Mouse (Mus musculus) midbrain, postnatal 0 days (tissue): ENCODE data around the gene Itgb2. TPM values are rescaled to one million over a fixed set of nuclear protein-coding genes. Genes with fewer than 3 reads are reported as not detected.

Experiments
- ATAC-seq: fragments of 200-750 bp; cut with Nextera tagmentation; 2 replicates; pipeline ENCODE4 v1.8.0; 2017; ENCODE audit warnings: moderate number of reproducible peaks, mild to moderate bottlenecking, moderate TSS enrichment, moderate library complexity; ENCODE audit not compliant: low FRiP score
- DNase-seq: peaks from one replicate; pipeline ENCODE4 v3.0.0-alpha.2; 2015; ENCODE audit warnings: low spot score
- H3K27ac ChIP-seq: fragments of 300-500 bp; sonication (generic); 2 replicates; pipeline ENCODE4 v1.5.1; 2014; ENCODE audit warnings: low read depth, mild to moderate bottlenecking, low read length, mixed read lengths
- H3K27me3 ChIP-seq: fragments of 300-500 bp; sonication (generic); 2 replicates; pipeline ENCODE4 v1.6.1; 2014; ENCODE audit warnings: low read length, control low read depth, mixed read lengths; ENCODE audit not compliant: insufficient read depth
- H3K36me3 ChIP-seq: fragments of 300-500 bp; sonication (generic); 2 replicates; pipeline ENCODE4 v1.6.1; 2014; ENCODE audit warnings: low read length, control low read depth, mixed read lengths; ENCODE audit not compliant: insufficient read depth
- H3K4me1 ChIP-seq: fragments of 300-500 bp; sonication (generic); 2 replicates; pipeline ENCODE4 v1.6.1; 2014; ENCODE audit warnings: mild to moderate bottlenecking, control low read depth, antibody characterized with exemption, low read length, mixed read lengths; ENCODE audit not compliant: insufficient read depth
- H3K4me2 ChIP-seq: fragments of 300-500 bp; sonication (generic); 2 replicates; pipeline ENCODE4 v1.6.1; 2014; ENCODE audit warnings: low read depth, mild to moderate bottlenecking, low read length, mixed read lengths; ENCODE audit not compliant: poor library complexity, severe bottlenecking
- H3K4me3 ChIP-seq: fragments of 300-500 bp; sonication (generic); 2 replicates; pipeline ENCODE4 v1.5.1; 2014; ENCODE audit warnings: low read depth, mild to moderate bottlenecking, low read length, moderate library complexity
- H3K9ac ChIP-seq: fragments of 300-500 bp; sonication (generic); replicated peaks from 2 replicates; pipeline ENCODE4 v1.6.1; 2014; ENCODE audit warnings: mild to moderate bottlenecking, low read length, moderate library complexity, mixed read lengths; ENCODE audit not compliant: poor library complexity, severe bottlenecking
- H3K9me3 ChIP-seq: fragments of 300-500 bp; sonication (generic); 2 replicates; pipeline ENCODE4 v1.6.1; 2016; ENCODE audit warnings: low read length, control low read depth
- CTCF ChIP-seq: IDR thresholded peaks from 2 replicates; pipeline ENCODE4 v1.5.1; 2016; ENCODE audit warnings: antibody characterized with exemption, mild to moderate bottlenecking
- WGBS: fragments of 180-500 bp; shearing (Covaris S2); extraction: QIAGEN DNeasy Blood & Tissue Kit; methylation state at CpG from one replicate; pipeline ENCODE4 v1.1.7; 2014; 5-methylcytosine and 5-hydroxymethylcytosine counted together
- polyA plus RNA-seq: library from polyadenylated mRNA; unstranded; fragments of >200 nt; fragmentation: Nextera tagmentation; extraction: Ambion mirVana; gene quantifications from 2 replicates; pipeline ENCODE4 v1.2.1, GENCODE M21; 2015
- total RNA-seq: library from RNA; depleted of rRNA; stranded (reverse); fragments of >200 nt; gene quantifications from 2 replicates; pipeline ENCODE4 v1.2.3, GENCODE M21; 2014

Gene Itgb2
- total and polyA plus RNA-seq, 2 experiments from 2014 or later, result 0.55 to 1.2 TPM

- Histone ChIP-seq H3K36me3 (no peaks in the 10 kb centered on the region; the same call in 1 of the 2 replicates), H3K9me3 (no peaks in the 10 kb centered on the region), H3K9ac (peak within 1 kb of the TSS; percentile 67), H3K4me2 (peak within 1 kb of the TSS; percentile 88), H3K27ac (peak within 1 kb of the TSS; percentile 69), H3K4me1 (peaks cover 6% of the 10 kb centered on the region; the same call in 1 of the 2 replicates), H3K27me3 (no peaks in the 10 kb centered on the region), H3K4me3 (peak within 1 kb of the TSS; percentile 97)
- TF ChIP-seq CTCF, result no peak
- peak; percentile 99 for DNase-seq
- WGBS, result under 1% methylated on average over 64 of the region's 64 CpGs
- ATAC-seq, result peak; percentile 98
These were observed 51.6 kb downstream of the Itgb2 start, which contains the start of gene Pttg1ip for GRCm38 (mm10) chr10:77581408-77582284. Pttg1ip (plus strand) TSS chr10:77581720.

- Histone ChIP-seq H3K9me3 (no peaks in the 10 kb centered on the region), H3K9ac (peak overlapping the region; percentile 67), H3K4me1 (peaks cover 6% of the 10 kb centered on the region; the same call in 1 of the 2 replicates), H3K27me3 (no peaks in the 10 kb centered on the region), H3K4me3 (peak overlapping the region; percentile 97), H3K27ac (no peak overlapping the region), H3K4me2 (peak overlapping the region; percentile 88), H3K36me3 (peaks cover 3% of the 10 kb centered on the region)
- TF ChIP-seq CTCF, result no peak
- ATAC-seq (no peak), DNase-seq (no peak)
- 11% methylated on average over 8 of the region's 8 CpGs for WGBS
These were observed 52.2 kb downstream of the Itgb2 start for GRCm38 (mm10) chr10:77582285-77582618.

GRCm38 (mm10) chr10:77583795-77584422 is 53.9 kb downstream of the Itgb2 start:
- H3K9me3 ChIP-seq, result no peaks in the 10 kb centered on the region
- H3K27ac ChIP-seq, result no peak overlapping the region
- peaks cover 6% of the 10 kb centered on the region; the same call in 1 of the 2 replicates for H3K4me1 ChIP-seq
- no peak overlapping the region for H3K4me3 ChIP-seq
- WGBS, result 75% methylated on average over 10 of the region's 10 CpGs
- DNase-seq (peak; percentile 9), ATAC-seq (no peak)
- H3K36me3 ChIP-seq, result peaks cover 6% of the 10 kb centered on the region
- H3K27me3 ChIP-seq, result no peaks in the 10 kb centered on the region
- H3K9ac ChIP-seq, result no peak overlapping the region
- H3K4me2 ChIP-seq, result no peak overlapping the region
- TF ChIP-seq CTCF, result no peak

GRCm38 (mm10) chr10:77586637-77587036 is 56.6 kb downstream of the Itgb2 start:
- Histone ChIP-seq H3K9ac (no peak overlapping the region), H3K36me3 (peaks cover 20% of the 10 kb centered on the region), H3K27ac (no peak overlapping the region), H3K27me3 (no peaks in the 10 kb centered on the region), H3K4me3 (no peak overlapping the region), H3K4me2 (no peak overlapping the region), H3K9me3 (no peaks in the 10 kb centered on the region), H3K4me1 (peaks cover 6% of the 10 kb centered on the region; the same call in 1 of the 2 replicates)
- ATAC-seq (no peak), DNase-seq (no peak)
- 92% methylated on average over 3 of the region's 3 CpGs for WGBS
- no peak for TF ChIP-seq CTCF

- Histone ChIP-seq H3K4me1 (peaks cover 6% of the 10 kb centered on the region; the same call in 1 of the 2 replicates), H3K9ac (no peak overlapping the region), H3K27me3 (no peaks in the 10 kb centered on the region), H3K27ac (no peak overlapping the region), H3K9me3 (no peaks in the 10 kb centered on the region), H3K36me3 (peaks cover 25% of the 10 kb centered on the region), H3K4me2 (no peak overlapping the region), H3K4me3 (no peak overlapping the region)
- DNase-seq (no peak), ATAC-seq (no peak)
- no peak for TF ChIP-seq CTCF
- 95% methylated on average over 6 of the region's 6 CpGs for WGBS
These were observed 57.2 kb downstream of the Itgb2 start for GRCm38 (mm10) chr10:77587091-77587775.
